Mouse (Mus musculus) limb, embryonic 12.5 days (tissue): Measurements from ENCODE around the gene Tmem210. TPM values are rescaled to one million over a fixed set of nuclear protein-coding genes. Genes with fewer than 3 reads are reported as not detected.

ENCODE experiments used
- ATAC-seq: fragments of 200-750 bp; cut with Nextera tagmentation; 2 replicates; pipeline ENCODE4 v1.8.0; 2017; ENCODE audit warnings: low read depth, moderate TSS enrichment; ENCODE audit not compliant: insufficient number of reproducible peaks, insufficient read depth, low FRiP score, low TSS enrichment
- H3K27ac ChIP-seq: fragments of 300-500 bp; sonication (generic); 2 replicates; pipeline ENCODE4 v1.5.1; 2016; ENCODE audit warnings: mild to moderate bottlenecking, moderate library complexity
- H3K27me3 ChIP-seq: fragments of 300-500 bp; sonication (generic); 2 replicates; pipeline ENCODE4 v1.6.1; 2016; ENCODE audit warnings: mild to moderate bottlenecking, moderate library complexity
- H3K36me3 ChIP-seq: fragments of 300-500 bp; sonication (generic); 2 replicates; pipeline ENCODE4 v1.6.1; 2016; ENCODE audit warnings: mild to moderate bottlenecking, moderate library complexity
- H3K4me1 ChIP-seq: fragments of 300-500 bp; sonication (generic); replicated peaks from 2 replicates; pipeline ENCODE4 v1.6.1; 2016
- H3K4me2 ChIP-seq: fragments of 300-500 bp; sonication (generic); 2 replicates; pipeline ENCODE4 v1.6.1; 2016; ENCODE audit warnings: mild to moderate bottlenecking, moderate library complexity
- H3K4me3 ChIP-seq: fragments of 300-500 bp; sonication (generic); replicated peaks from 2 replicates; pipeline ENCODE4 v1.5.1; 2016; ENCODE audit warnings: mild to moderate bottlenecking
- H3K9ac ChIP-seq: fragments of 300-500 bp; sonication (generic); replicated peaks from 2 replicates; pipeline ENCODE4 v1.6.1; 2016; ENCODE audit warnings: mild to moderate bottlenecking, moderate library complexity
- H3K9me3 ChIP-seq: fragments of 300-500 bp; sonication (generic); 2 replicates; pipeline ENCODE4 v1.6.1; 2016; ENCODE audit warnings: mild to moderate bottlenecking, moderate library complexity
- WGBS: fragments of 180-500 bp; shearing (Covaris S2); methylation state at CpG from one replicate; pipeline ENCODE4 v1.1.7; 2016; 5-methylcytosine and 5-hydroxymethylcytosine counted together
- polyA plus RNA-seq: library from polyadenylated mRNA; unstranded; fragments of >200 nt; fragmentation: Nextera tagmentation; extraction: Ambion mirVana; gene quantifications from 2 replicates; pipeline ENCODE4 v1.2.1, GENCODE M21; 2016

The Tmem210 gene
- polyA plus RNA-seq, 1 experiment from 2014 or later = not detected

DNA sequence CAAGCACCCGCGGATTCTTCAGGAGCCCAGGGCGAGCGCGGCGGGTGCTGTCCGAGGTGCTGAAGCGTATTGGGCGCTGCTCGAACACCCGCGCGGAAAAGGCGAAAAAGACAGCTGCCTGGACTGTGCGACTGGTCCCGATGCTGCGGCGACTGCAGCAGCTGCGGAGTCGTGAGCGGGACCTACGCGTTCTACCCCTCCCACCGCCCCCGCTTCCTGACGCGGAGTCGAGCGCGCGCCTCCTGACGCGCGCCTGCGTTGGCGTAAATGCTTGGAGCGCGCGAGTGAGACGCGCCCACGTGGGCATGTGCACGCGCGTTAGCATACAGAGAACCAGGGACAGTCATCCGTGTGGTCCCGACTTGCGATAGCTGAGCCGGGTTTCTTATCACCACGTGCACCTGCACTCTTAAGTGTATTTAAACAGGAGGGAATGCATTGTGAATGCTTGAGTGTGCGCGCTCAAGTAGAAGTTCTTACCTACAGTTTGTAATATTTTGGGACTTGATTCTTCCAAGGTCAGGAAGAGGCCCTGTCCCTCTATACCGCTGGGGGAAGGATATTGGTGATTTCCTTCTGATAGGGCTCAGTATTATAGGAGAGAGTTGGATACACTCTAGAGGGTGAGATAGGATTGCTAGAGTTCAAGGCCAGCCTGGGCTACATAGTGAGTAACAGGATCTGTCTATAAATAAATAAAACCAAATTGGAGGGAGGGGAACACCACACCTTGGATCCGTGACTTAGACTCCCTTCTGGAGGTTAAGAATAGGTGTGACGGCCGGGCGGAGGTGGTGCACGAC lies 31.2 kb downstream of the Tmem210 start, which contains the start of gene Grin1:
Gene Grin1, minus strand, starts transcription at position 217 of the 803 bp plus-strand sequence.
- peak within 1 kb of the TSS; percentile 32 for H3K4me3 ChIP-seq
- H3K9ac ChIP-seq = no peak within 1 kb of the TSS
- peaks cover 6% of the 10 kb centered on the region for H3K4me1 ChIP-seq
- H3K9me3 ChIP-seq = no peaks in the 10 kb centered on the region
- peaks cover 80% of the 10 kb centered on the region for H3K27me3 ChIP-seq
- 10% methylated on average over 58 of the region's 58 CpGs for WGBS
- no peak; the same call in 1 of the 2 replicates for ATAC-seq
- H3K27ac ChIP-seq = no peak within 1 kb of the TSS
- H3K4me2 ChIP-seq = peak within 1 kb of the TSS; percentile 58
- no peaks in the 10 kb centered on the region for H3K36me3 ChIP-seq

DNA sequence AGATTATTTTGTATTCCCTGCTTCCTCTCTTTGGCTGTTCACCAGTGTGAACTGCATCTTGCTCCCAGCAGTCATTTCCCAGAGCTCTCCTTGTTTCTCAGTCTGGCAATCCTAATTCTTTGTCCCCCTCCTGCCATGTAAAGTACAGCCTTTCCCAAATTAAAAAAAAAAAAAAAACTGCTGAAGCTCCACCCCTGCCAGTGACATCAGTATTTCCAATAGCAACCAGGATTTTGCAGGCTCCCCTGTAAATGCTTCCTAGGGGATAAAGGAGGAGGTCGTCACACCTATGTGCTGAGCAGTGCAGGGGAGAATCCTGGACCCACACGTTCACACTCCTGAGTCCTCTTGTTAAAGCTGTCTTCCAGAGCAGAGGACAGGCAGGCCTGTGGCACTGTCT lies 32.1 kb downstream of the Tmem210 start:
- Histone ChIP-seq H3K27ac (no peak overlapping the region), H3K4me1 (peaks cover 6% of the 10 kb centered on the region), H3K9ac (no peak overlapping the region), H3K9me3 (no peaks in the 10 kb centered on the region), H3K27me3 (peaks cover 71% of the 10 kb centered on the region), H3K4me2 (no peak overlapping the region), H3K36me3 (no peaks in the 10 kb centered on the region), H3K4me3 (no peak overlapping the region)
- ATAC-seq = no peak
- 37% methylated on average over 2 of the region's 2 CpGs for WGBS

- Histone ChIP-seq H3K9me3 (no peaks in the 10 kb centered on the region), H3K27ac (no peak overlapping the region), H3K4me1 (peaks cover under 1% of the 10 kb centered on the region; the same call in 1 of the 2 replicates), H3K27me3 (peaks cover 13% of the 10 kb centered on the region), H3K9ac (no peak overlapping the region), H3K4me3 (no peak overlapping the region), H3K36me3 (no peaks in the 10 kb centered on the region), H3K4me2 (no peak overlapping the region)
- 71% methylated on average over 2 of the region's 2 CpGs for WGBS
- ATAC-seq = no peak
These were observed 38.1 kb downstream of the Tmem210 start for GRCm38 (mm10) chr2:25326036-25326435.

DNA sequence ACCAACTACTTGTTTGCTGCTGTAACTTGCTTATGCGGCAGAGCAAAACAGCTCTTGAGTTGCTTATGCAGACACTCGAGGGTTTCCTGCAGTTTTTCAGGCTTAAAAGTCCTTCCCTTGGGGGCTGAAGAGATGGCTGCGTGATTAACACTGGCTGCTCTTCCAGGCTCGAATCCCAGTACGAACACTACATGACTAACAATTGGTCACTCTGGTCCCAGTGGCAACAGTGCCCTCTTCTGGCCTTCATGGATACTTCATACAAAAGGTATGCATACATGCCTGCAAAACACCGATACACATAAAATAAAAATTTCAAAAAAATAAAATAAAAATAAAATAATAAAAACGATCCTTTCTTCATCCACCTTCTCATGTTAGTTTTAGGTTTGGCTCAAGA lies 40.5 kb downstream of the Tmem210 start:
- ATAC-seq = no peak
- no peaks in the 10 kb centered on the region for H3K9me3 ChIP-seq
- H3K27me3 ChIP-seq = no peaks in the 10 kb centered on the region; the same call in 1 of the 2 replicates
- WGBS = 40% methylated on average over 7 of the region's 7 CpGs
- no peaks in the 10 kb centered on the region for H3K36me3 ChIP-seq
- no peak overlapping the region for H3K4me2 ChIP-seq
- H3K4me1 ChIP-seq = peaks cover 11% of the 10 kb centered on the region
- H3K4me3 ChIP-seq = no peak overlapping the region
- H3K9ac ChIP-seq = no peak overlapping the region
- no peak overlapping the region for H3K27ac ChIP-seq

DNA sequence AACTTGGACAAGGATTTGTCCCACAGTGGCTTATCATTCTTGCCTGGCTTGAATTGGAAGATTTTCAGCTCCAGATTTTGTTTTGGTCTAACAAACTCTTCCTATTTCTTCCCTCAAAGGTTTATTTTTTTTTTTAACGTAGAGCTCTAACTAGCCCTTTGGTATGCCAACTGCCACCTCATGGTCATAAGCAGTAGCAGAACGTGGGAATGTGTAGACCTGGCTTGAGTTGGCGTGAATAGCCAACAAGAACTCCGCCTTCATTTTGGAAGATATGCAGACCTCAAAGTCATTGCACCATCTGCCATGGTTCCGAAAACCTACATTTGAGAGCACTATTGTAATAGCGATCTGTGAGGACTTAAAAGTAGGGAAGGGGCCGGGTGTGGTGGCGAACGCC lies 43.5 kb downstream of the Tmem210 start:
- no peaks in the 10 kb centered on the region for H3K9me3 ChIP-seq
- peak overlapping the region; percentile 85; the same call in 1 of the 2 replicates for H3K9ac ChIP-seq
- no peak for ATAC-seq
- 66% methylated on average over 9 of the region's 9 CpGs for WGBS
- no peaks in the 10 kb centered on the region for H3K27me3 ChIP-seq
- H3K4me2 ChIP-seq = peak overlapping the region; percentile 62
- H3K4me3 ChIP-seq = peak overlapping the region; percentile 87
- peaks cover 18% of the 10 kb centered on the region for H3K4me1 ChIP-seq
- H3K27ac ChIP-seq = no peak overlapping the region
- H3K36me3 ChIP-seq = peaks cover 27% of the 10 kb centered on the region

GRCm38 (mm10) chr2:25332286-25333160 lies 44.6 kb downstream of the Tmem210 start, which contains the start of gene Man1b1:
TSS of gene Man1b1 (plus strand) at chr2:25332338.
- peaks cover 18% of the 10 kb centered on the region for H3K4me1 ChIP-seq
- H3K9me3 ChIP-seq = no peaks in the 10 kb centered on the region
- H3K27ac ChIP-seq = peak within 1 kb of the TSS; percentile 90
- H3K36me3 ChIP-seq = peaks cover 37% of the 10 kb centered on the region
- under 1% methylated on average over 78 of the region's 78 CpGs for WGBS
- H3K27me3 ChIP-seq = no peaks in the 10 kb centered on the region
- peak; percentile 95 for ATAC-seq
- peak within 1 kb of the TSS; percentile 87 for H3K4me3 ChIP-seq
- H3K4me2 ChIP-seq = peak within 1 kb of the TSS; percentile 93
- peak within 1 kb of the TSS; percentile 85 for H3K9ac ChIP-seq

DNA sequence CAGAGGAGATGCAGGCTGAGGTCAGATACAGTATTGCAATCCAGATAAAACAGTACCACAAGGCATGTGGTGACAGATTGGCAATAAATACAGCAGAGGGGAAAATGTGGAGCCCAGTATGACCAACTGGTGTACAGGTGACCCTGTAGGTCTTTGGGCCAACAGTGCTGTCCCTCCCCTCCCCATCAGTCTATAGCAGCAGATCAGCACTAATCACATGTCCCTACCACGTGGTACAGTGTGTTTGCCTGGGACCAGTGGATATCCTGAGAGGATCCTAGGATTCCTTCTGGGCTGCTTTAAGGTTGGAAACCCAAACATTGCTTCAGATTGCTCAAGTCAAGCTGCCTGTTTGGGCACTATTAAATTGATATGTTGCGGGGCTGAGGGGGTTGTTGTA lies 45.6 kb downstream of the Tmem210 start:
- Histone ChIP-seq H3K4me1 (peaks cover 18% of the 10 kb centered on the region), H3K4me2 (peak overlapping the region; percentile 93), H3K9ac (peak overlapping the region; percentile 85; the same call in 1 of the 2 replicates), H3K36me3 (peaks cover 48% of the 10 kb centered on the region), H3K4me3 (peak overlapping the region; percentile 87), H3K27ac (no peak overlapping the region), H3K27me3 (no peaks in the 10 kb centered on the region), H3K9me3 (no peaks in the 10 kb centered on the region)
- 86% methylated on average over 2 of the region's 2 CpGs for WGBS
- ATAC-seq = no peak

- H3K4me2 ChIP-seq = no peak overlapping the region
- WGBS = 93% methylated on average over 6 of the region's 6 CpGs
- no peak for ATAC-seq
These were observed 50.4 kb downstream of the Tmem210 start for GRCm38 (mm10) chr2:25338303-25338702.

More at GRCm38 (mm10) chr2:25338303-25338702, 50.4 kb downstream of the Tmem210 start:
- Histone ChIP-seq H3K4me1 (peaks cover 8% of the 10 kb centered on the region), H3K36me3 (peaks cover 88% of the 10 kb centered on the region), H3K4me3 (no peak overlapping the region), H3K9ac (no peak overlapping the region), H3K9me3 (no peaks in the 10 kb centered on the region), H3K27me3 (no peaks in the 10 kb centered on the region), H3K27ac (no peak overlapping the region)

Other genes starting within 250 kb of the Tmem210 start
- 77.8 and 90.6 TPM in 2 replicates for gene Nsmf, start 233.8 kb upstream of the Tmem210 start, polyA plus RNA-seq
- gene Entpd8, start 207.8 kb upstream of the Tmem210 start, polyA plus RNA-seq = not detected in 2 replicates
- 0.13 TPM in 1 of 2 replicates, not detected in the other for gene Noxa1, start 193.0 kb upstream of the Tmem210 start, polyA plus RNA-seq
- 20.6 and 23.1 TPM in 2 replicates for gene Nrarp, start 107.4 kb upstream of the Tmem210 start, polyA plus RNA-seq
- gene Tor4a, start 91.3 kb upstream of the Tmem210 start, polyA plus RNA-seq = 2.9 and 3.2 TPM in 2 replicates
- 118 and 121 TPM in 2 replicates for gene Nelfb, start 76.7 kb upstream of the Tmem210 start, polyA plus RNA-seq
- not detected in 2 replicates for gene Stpg3, start 73.5 kb upstream of the Tmem210 start, polyA plus RNA-seq
- not detected in 2 replicates for gene Fam166a, start 69.4 kb upstream of the Tmem210 start, polyA plus RNA-seq
- gene Tubb4b, start 63.4 kb upstream of the Tmem210 start, polyA plus RNA-seq = 481 and 489 TPM in 2 replicates
- not detected in 2 replicates for gene Slc34a3, start 53.8 kb upstream of the Tmem210 start, polyA plus RNA-seq
- gene Rnf224, start 51.4 kb upstream of the Tmem210 start, polyA plus RNA-seq = not detected in 2 replicates
- 6.5 and 7.2 TPM in 2 replicates for gene Rnf208, start 45.9 kb upstream of the Tmem210 start, polyA plus RNA-seq
- 0.26 TPM in 1 of 2 replicates, not detected in the other for gene Cysrt1, start 45.7 kb upstream of the Tmem210 start, polyA plus RNA-seq
- gene AL732309.1, start 41.3 kb upstream of the Tmem210 start, polyA plus RNA-seq = 5.5 and 5.7 TPM in 2 replicates
- 20.5 and 20.7 TPM in 2 replicates for gene Tmem203, start 32.7 kb upstream of the Tmem210 start, polyA plus RNA-seq
- 8.7 TPM in 2 replicates for gene Tprn, start 25.5 kb upstream of the Tmem210 start, polyA plus RNA-seq
- 217 and 218 TPM in 2 replicates for gene Ssna1, start 15.7 kb upstream of the Tmem210 start, polyA plus RNA-seq
- gene Anapc2, start 15.7 kb upstream of the Tmem210 start, polyA plus RNA-seq = 141 and 151 TPM in 2 replicates
- not detected in 2 replicates for gene Lrrc26, start 1.8 kb downstream of the Tmem210 start, polyA plus RNA-seq
- 0.19 and 0.93 TPM in 2 replicates for gene Grin1, start 31.0 kb downstream of the Tmem210 start, polyA plus RNA-seq
- gene Man1b1, start 44.2 kb downstream of the Tmem210 start, polyA plus RNA-seq = 57.2 and 58.9 TPM in 2 replicates
- gene Dpp7, start 68.2 kb downstream of the Tmem210 start, polyA plus RNA-seq = 19.7 and 21.8 TPM in 2 replicates
- gene Uap1l1, start 77.5 kb downstream of the Tmem210 start, polyA plus RNA-seq = 7.2 and 7.8 TPM in 2 replicates
- 63.4 and 69.0 TPM in 2 replicates for gene Sapcd2, start 84.2 kb downstream of the Tmem210 start, polyA plus RNA-seq
- gene Entpd2, start 107.7 kb downstream of the Tmem210 start, polyA plus RNA-seq = 0.15 and 0.31 TPM in 2 replicates
- 10.9 and 12.6 TPM in 2 replicates for gene Npdc1, start 111.2 kb downstream of the Tmem210 start, polyA plus RNA-seq
- gene Fut7, start 135.1 kb downstream of the Tmem210 start, polyA plus RNA-seq = not detected in 2 replicates
- 3.5 and 5.3 TPM in 2 replicates for gene Abca2, start 140.6 kb downstream of the Tmem210 start, polyA plus RNA-seq
- gene Clic3, start 168.7 kb downstream of the Tmem210 start, polyA plus RNA-seq = 0.68 and 1.0 TPM in 2 replicates
- 23.2 and 23.6 TPM in 2 replicates for gene Paxx, start 172.9 kb downstream of the Tmem210 start, polyA plus RNA-seq
- 0.35 and 0.50 TPM in 2 replicates for gene Ptgds, start 181.9 kb downstream of the Tmem210 start, polyA plus RNA-seq
- not detected in 2 replicates for gene Lcn12, start 205.8 kb downstream of the Tmem210 start, polyA plus RNA-seq
- 68.4 and 76.8 TPM in 2 replicates for gene Fbxw5, start 212.6 kb downstream of the Tmem210 start, polyA plus RNA-seq
- 4.0 and 6.1 TPM in 2 replicates for gene C8g, start 213.6 kb downstream of the Tmem210 start, polyA plus RNA-seq